Mouse (Mus musculus): ENCODE measurements around the gene Rps15. TPM values are rescaled to one million over a fixed set of nuclear protein-coding genes. Genes with fewer than 3 reads are reported as not detected.
A peak's percentile ranks its signal among the peaks of the same experiment; 100 is the strongest.

Gene Rps15
- polyA plus RNA-seq, 1 experiment from 2014 or later: 536 TPM

- no peak overlapping the region for H3K4me2 ChIP-seq (ENCODE audit: low read depth, low read length)
- WGBS: 55% methylated on average over 8 of the region's 8 CpGs
- H3K4me3 ChIP-seq (ENCODE audit: low read length): no peak overlapping the region
- no peaks in the 10 kb centered on the region for H3K27me3 ChIP-seq (ENCODE audit: control insufficient read depth, insufficient read depth, low read length)
- ATAC-seq (replicated peaks; ENCODE audit: extremely low read depth, insufficient read depth, low FRiP score): no peak; the same call in 1 of the 2 replicates
- H3K9ac ChIP-seq (ENCODE audit: low read length): peak overlapping the region; percentile 58
- H3K4me1 ChIP-seq (ENCODE audit: control insufficient read depth, insufficient read depth, low read length): peaks cover 22% of the 10 kb centered on the region
- H3K9me3 ChIP-seq (replicated peaks; ENCODE audit: control insufficient read depth, low read length): no peaks in the 10 kb centered on the region
- peak overlapping the region; percentile 80 for H3K27ac ChIP-seq (ENCODE audit: low read length)
- H3K36me3 ChIP-seq (ENCODE audit: control insufficient read depth, insufficient read depth): peaks cover 75% of the 10 kb centered on the region
These were observed 10.3 kb upstream of the Rps15 start for GRCm38 (mm10) chr10:80281921-80282371.

GRCm38 (mm10) chr10:80282481-80283441 lies 9.5 kb upstream of the Rps15 start:
- Histone ChIP-seq H3K9me3 (replicated peaks; ENCODE audit: control insufficient read depth, low read length) (no peaks in the 10 kb centered on the region), H3K4me3 (ENCODE audit: low read length) (no peak overlapping the region), H3K4me1 (ENCODE audit: control insufficient read depth, insufficient read depth, low read length) (peaks cover 22% of the 10 kb centered on the region), H3K4me2 (ENCODE audit: low read depth, low read length) (no peak overlapping the region), H3K9ac (ENCODE audit: low read length) (no peak overlapping the region), H3K27ac (ENCODE audit: low read length) (peak overlapping the region; percentile 80), H3K36me3 (ENCODE audit: control insufficient read depth, insufficient read depth) (peaks cover 72% of the 10 kb centered on the region), H3K27me3 (ENCODE audit: control insufficient read depth, insufficient read depth, low read length) (no peaks in the 10 kb centered on the region)
- ATAC-seq (replicated peaks; ENCODE audit: extremely low read depth, insufficient read depth, low FRiP score): no peak
- 75% methylated on average over 20 of the region's 20 CpGs for WGBS

DNA sequence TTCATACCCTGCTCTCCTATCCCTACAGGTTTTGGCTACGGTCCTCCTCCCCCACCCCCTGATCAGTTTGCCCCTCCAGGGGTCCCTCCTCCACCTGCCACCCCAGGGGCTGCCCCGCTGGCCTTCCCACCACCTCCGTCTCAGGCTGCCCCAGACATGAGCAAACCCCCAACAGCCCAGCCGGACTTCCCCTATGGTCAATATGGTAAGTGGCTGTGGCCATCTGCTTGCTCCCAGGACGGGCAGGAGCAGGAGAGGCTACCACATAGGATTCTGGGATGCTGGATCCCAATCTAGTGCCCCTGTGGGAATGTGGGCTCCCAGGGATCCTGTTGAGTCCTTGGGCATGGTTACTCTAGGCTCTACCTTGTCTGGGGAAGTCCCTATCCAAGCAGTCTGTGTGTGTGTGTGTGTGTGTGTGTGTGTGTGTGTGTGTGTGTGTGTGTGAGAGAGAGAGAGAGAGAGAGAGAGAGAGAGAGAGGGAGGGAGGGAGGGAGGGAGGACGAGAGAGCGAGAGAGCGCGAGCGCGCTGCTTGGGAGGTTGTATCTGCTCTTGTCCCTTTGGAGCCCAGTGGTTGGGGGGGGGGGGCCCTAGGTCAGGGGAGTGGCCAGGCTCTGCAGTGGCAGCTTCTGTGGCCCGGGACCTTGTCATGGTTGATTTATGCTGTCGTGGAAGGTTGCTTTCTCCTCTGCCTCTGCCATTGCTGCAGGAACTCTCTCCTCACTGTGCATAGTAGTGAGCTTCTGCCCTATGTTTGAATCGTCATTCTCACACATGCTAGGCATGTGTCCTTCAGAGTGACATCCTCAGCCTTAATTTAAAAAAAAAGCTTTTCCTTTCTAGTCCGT lies 6.8 kb upstream of the Rps15 start:
- H3K4me3 ChIP-seq (ENCODE audit: low read length): no peak overlapping the region
- peaks cover 56% of the 10 kb centered on the region for H3K36me3 ChIP-seq (ENCODE audit: control insufficient read depth, insufficient read depth)
- WGBS: 82% methylated on average over 15 of the region's 15 CpGs
- H3K9me3 ChIP-seq (replicated peaks; ENCODE audit: control insufficient read depth, low read length): no peaks in the 10 kb centered on the region
- no peak overlapping the region for H3K27ac ChIP-seq (ENCODE audit: low read length)
- no peak overlapping the region for H3K9ac ChIP-seq (ENCODE audit: low read length)
- ATAC-seq (replicated peaks; ENCODE audit: extremely low read depth, insufficient read depth, low FRiP score): no peak
- no peak overlapping the region for H3K4me2 ChIP-seq (ENCODE audit: low read depth, low read length)
- no peaks in the 10 kb centered on the region for H3K27me3 ChIP-seq (ENCODE audit: control insufficient read depth, insufficient read depth, low read length)
- H3K4me1 ChIP-seq (ENCODE audit: control insufficient read depth, insufficient read depth, low read length): peaks cover 20% of the 10 kb centered on the region

DNA sequence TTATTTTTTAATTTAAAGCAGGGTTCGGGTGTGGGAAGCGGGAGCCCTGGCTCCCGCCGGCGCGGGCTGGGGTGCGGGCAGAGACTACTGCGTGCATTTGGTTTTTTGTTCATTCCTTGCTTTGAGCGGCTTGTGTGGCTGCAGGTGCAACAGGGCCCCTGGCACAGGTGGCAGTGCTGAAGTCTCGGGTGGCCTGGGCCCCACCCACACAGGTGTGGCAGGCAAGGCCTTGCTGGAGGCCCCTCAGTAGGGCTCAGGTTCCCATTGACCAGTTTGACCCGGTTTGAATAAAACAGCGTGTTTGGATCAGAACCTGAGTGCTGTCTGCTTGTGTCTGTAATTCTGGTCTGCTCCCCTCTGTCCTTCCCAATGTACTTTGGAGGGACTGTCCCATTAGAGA lies 4.2 kb upstream of the Rps15 start:
- H3K4me1 ChIP-seq (ENCODE audit: control insufficient read depth, insufficient read depth, low read length): peaks cover 3% of the 10 kb centered on the region; the same call in 1 of the 2 replicates
- no peak for ATAC-seq (replicated peaks; ENCODE audit: extremely low read depth, insufficient read depth, low FRiP score)
- H3K4me3 ChIP-seq (ENCODE audit: low read length): no peak overlapping the region
- H3K9ac ChIP-seq (ENCODE audit: low read length): no peak overlapping the region
- H3K4me2 ChIP-seq (ENCODE audit: low read depth, low read length): no peak overlapping the region
- peaks cover 48% of the 10 kb centered on the region for H3K36me3 ChIP-seq (ENCODE audit: control insufficient read depth, insufficient read depth)
- no peaks in the 10 kb centered on the region for H3K27me3 ChIP-seq (ENCODE audit: control insufficient read depth, insufficient read depth, low read length)
- H3K27ac ChIP-seq (ENCODE audit: low read length): no peak overlapping the region
- H3K9me3 ChIP-seq (replicated peaks; ENCODE audit: control insufficient read depth, low read length): no peaks in the 10 kb centered on the region
- 92% methylated on average over 12 of the region's 12 CpGs for WGBS

DNA sequence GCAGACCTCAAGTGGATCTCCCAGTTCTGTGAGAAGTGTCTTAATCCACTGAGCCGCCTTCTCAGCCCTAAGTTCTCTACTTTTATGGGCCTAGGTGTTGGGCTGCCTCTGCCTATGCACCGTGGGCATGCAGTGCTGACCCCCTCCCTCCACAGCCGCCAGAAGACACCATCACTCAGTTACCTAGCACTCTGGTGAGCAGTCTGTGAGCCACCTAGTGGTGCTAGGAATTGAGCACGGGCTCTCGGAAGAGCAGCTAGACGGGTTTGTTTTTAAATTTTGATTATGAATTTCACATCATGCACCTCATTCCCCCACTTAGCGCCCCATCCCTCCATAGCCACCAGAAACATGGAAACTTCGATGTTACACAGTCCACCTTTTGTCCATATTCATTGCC lies 3.6 kb upstream of the Rps15 start:
- H3K36me3 ChIP-seq (ENCODE audit: control insufficient read depth, insufficient read depth): peaks cover 47% of the 10 kb centered on the region
- H3K9ac ChIP-seq (ENCODE audit: low read length): no peak overlapping the region
- H3K27me3 ChIP-seq (ENCODE audit: control insufficient read depth, insufficient read depth, low read length): no peaks in the 10 kb centered on the region
- H3K9me3 ChIP-seq (replicated peaks; ENCODE audit: control insufficient read depth, low read length): no peaks in the 10 kb centered on the region
- no peak for ATAC-seq (replicated peaks; ENCODE audit: extremely low read depth, insufficient read depth, low FRiP score)
- H3K27ac ChIP-seq (ENCODE audit: low read length): no peak overlapping the region
- WGBS: 68% methylated on average over 8 of the region's 8 CpGs
- H3K4me1 ChIP-seq (ENCODE audit: control insufficient read depth, insufficient read depth, low read length): peaks cover 8% of the 10 kb centered on the region
- no peak overlapping the region for H3K4me3 ChIP-seq (ENCODE audit: low read length)
- H3K4me2 ChIP-seq (ENCODE audit: low read depth, low read length): no peak overlapping the region

DNA sequence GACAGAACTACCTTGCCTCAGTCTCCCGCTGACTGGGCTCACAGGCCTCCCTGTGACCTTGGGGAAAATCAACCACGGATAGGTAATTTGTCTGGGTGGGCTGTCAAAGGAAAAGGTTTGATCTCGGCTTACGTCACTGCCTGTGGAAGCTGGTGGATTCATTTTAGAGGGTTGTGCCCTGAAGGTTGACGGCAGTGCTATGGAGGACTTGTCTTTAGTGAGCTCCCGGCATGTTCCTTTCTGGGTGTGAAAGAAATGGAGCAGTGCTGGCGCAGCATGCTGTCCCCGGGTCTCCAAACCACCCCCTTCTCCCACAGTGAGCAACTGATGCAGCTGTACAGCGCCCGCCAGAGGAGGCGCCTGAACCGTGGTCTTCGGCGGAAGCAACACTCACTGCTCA lies 1.1 kb downstream of the Rps15 start:
- Histone ChIP-seq H3K36me3 (ENCODE audit: control insufficient read depth, insufficient read depth) (peaks cover 17% of the 10 kb centered on the region), H3K27ac (ENCODE audit: low read length) (peak overlapping the region; percentile 52), H3K27me3 (ENCODE audit: control insufficient read depth, insufficient read depth, low read length) (peaks cover 12% of the 10 kb centered on the region), H3K4me1 (ENCODE audit: control insufficient read depth, insufficient read depth, low read length) (peaks cover 18% of the 10 kb centered on the region), H3K4me3 (ENCODE audit: low read length) (peak overlapping the region; percentile 81), H3K4me2 (ENCODE audit: low read depth, low read length) (peak overlapping the region; percentile 97), H3K9ac (ENCODE audit: low read length) (peak overlapping the region; percentile 93), H3K9me3 (replicated peaks; ENCODE audit: control insufficient read depth, low read length) (no peaks in the 10 kb centered on the region)
- ATAC-seq (replicated peaks; ENCODE audit: extremely low read depth, insufficient read depth, low FRiP score): no peak
- 23% methylated on average over 14 of the region's 14 CpGs for WGBS

DNA sequence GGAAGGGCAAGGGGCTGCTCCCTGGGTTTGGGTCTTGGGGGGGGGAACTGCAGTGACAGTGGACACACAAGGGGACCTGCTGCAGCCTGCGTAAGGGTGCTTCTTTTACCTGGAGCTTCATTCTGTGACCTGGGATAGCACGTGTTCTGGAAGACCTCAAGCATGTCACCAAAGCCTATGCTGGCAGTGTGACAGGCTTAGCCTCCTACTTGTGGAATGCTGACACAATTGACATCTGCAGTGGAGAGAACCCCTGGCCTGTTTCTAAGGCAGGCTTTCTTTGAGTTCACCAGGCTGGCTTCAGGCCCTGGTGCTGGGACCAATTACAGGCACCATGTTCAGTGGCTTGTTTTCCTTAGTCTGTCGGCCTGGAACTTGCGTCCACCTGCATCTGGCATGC lies 2.1 kb downstream of the Rps15 start:
- no peaks in the 10 kb centered on the region for H3K9me3 ChIP-seq (replicated peaks; ENCODE audit: control insufficient read depth, low read length)
- peaks cover 18% of the 10 kb centered on the region for H3K4me1 ChIP-seq (ENCODE audit: control insufficient read depth, insufficient read depth, low read length)
- H3K4me3 ChIP-seq (ENCODE audit: low read length): no peak overlapping the region
- H3K27me3 ChIP-seq (ENCODE audit: control insufficient read depth, insufficient read depth, low read length): peaks cover 22% of the 10 kb centered on the region
- no peak overlapping the region for H3K27ac ChIP-seq (ENCODE audit: low read length)
- no peak overlapping the region for H3K9ac ChIP-seq (ENCODE audit: low read length)
- WGBS: 66% methylated on average over 4 of the region's 4 CpGs
- no peak overlapping the region for H3K4me2 ChIP-seq (ENCODE audit: low read depth, low read length)
- no peak for ATAC-seq (replicated peaks; ENCODE audit: extremely low read depth, insufficient read depth, low FRiP score)
- peaks cover 11% of the 10 kb centered on the region for H3K36me3 ChIP-seq (ENCODE audit: control insufficient read depth, insufficient read depth)

GRCm38 (mm10) chr10:80294788-80295303 lies 2.6 kb downstream of the Rps15 start:
- H3K27me3 ChIP-seq (ENCODE audit: control insufficient read depth, insufficient read depth, low read length): peaks cover 28% of the 10 kb centered on the region
- peaks cover 18% of the 10 kb centered on the region for H3K4me1 ChIP-seq (ENCODE audit: control insufficient read depth, insufficient read depth, low read length)
- H3K4me3 ChIP-seq (ENCODE audit: low read length): no peak overlapping the region
- H3K9me3 ChIP-seq (replicated peaks; ENCODE audit: control insufficient read depth, low read length): no peaks in the 10 kb centered on the region
- 59% methylated on average over 7 of the region's 7 CpGs for WGBS
- no peak for ATAC-seq (replicated peaks; ENCODE audit: extremely low read depth, insufficient read depth, low FRiP score)
- H3K36me3 ChIP-seq (ENCODE audit: control insufficient read depth, insufficient read depth): peaks cover 11% of the 10 kb centered on the region
- H3K4me2 ChIP-seq (ENCODE audit: low read depth, low read length): no peak overlapping the region
- H3K9ac ChIP-seq (ENCODE audit: low read length): peak overlapping the region; percentile 13; the same call in 1 of the 2 replicates
- H3K27ac ChIP-seq (ENCODE audit: low read length): no peak overlapping the region

All from heart, embryonic 16.5 days (tissue).